Mouse (Mus musculus) liver, embryonic 15.5 days (tissue): ENCODE data around the gene Sec16b. TPM values are rescaled to one million over a fixed set of nuclear protein-coding genes. Genes with fewer than 3 reads are reported as not detected.

Source experiments
- polyA plus RNA-seq: library from polyadenylated mRNA; unstranded; fragments of >200 nt; fragmentation: Nextera tagmentation; extraction: Ambion mirVana; gene quantifications from 2 replicates; pipeline ENCODE4 v1.2.1, GENCODE M21; 2015

The Sec16b gene
- polyA plus RNA-seq, 1 experiment from 2014 or later: 6.6 TPM

Other genes starting within 250 kb of the Sec16b start
- 1.6 and 2.0 TPM in 2 replicates for gene Rasal2, start 94.1 kb upstream of the Sec16b start, polyA plus RNA-seq
- 6.7 and 8.0 TPM in 2 replicates for gene Cryzl2, start 48.2 kb upstream of the Sec16b start, polyA plus RNA-seq